Mouse (Mus musculus) heart, embryonic 13.5 days (tissue): ENCODE data around the gene Pitpnc1. TPM values are rescaled to one million over a fixed set of nuclear protein-coding genes. Genes with fewer than 3 reads are reported as not detected.

Source experiments
- ATAC-seq: fragments of 200-750 bp; cut with Nextera tagmentation; 2 replicates; pipeline ENCODE4 v1.8.0; 2017; ENCODE audit warnings: moderate TSS enrichment; ENCODE audit not compliant: insufficient number of reproducible peaks, low FRiP score, low TSS enrichment; ENCODE audit errors: extremely low read depth
- H3K27ac ChIP-seq: fragments of 300-500 bp; sonication (generic); replicated peaks from 2 replicates; pipeline ENCODE4 v1.5.1; 2015; ENCODE audit warnings: moderate library complexity, mild to moderate bottlenecking, inconsistent platforms
- H3K27me3 ChIP-seq: fragments of 300-500 bp; sonication (generic); replicated peaks from 2 replicates; pipeline ENCODE4 v1.6.1; 2015; ENCODE audit warnings: mild to moderate bottlenecking, inconsistent platforms
- H3K36me3 ChIP-seq: fragments of 300-500 bp; sonication (generic); 2 replicates; pipeline ENCODE4 v1.6.1; 2015; ENCODE audit warnings: mild to moderate bottlenecking, inconsistent platforms
- H3K4me1 ChIP-seq: fragments of 300-500 bp; sonication (generic); 2 replicates; pipeline ENCODE4 v1.6.1; 2015; ENCODE audit warnings: inconsistent platforms
- H3K4me2 ChIP-seq: fragments of 300-500 bp; sonication (generic); 2 replicates; pipeline ENCODE4 v1.6.1; 2015; ENCODE audit warnings: inconsistent platforms, mild to moderate bottlenecking, moderate library complexity
- H3K4me3 ChIP-seq: fragments of 300-500 bp; sonication (generic); 2 replicates; pipeline ENCODE4 v1.5.1; 2015; ENCODE audit warnings: moderate library complexity, mild to moderate bottlenecking, inconsistent platforms
- H3K9ac ChIP-seq: fragments of 300-500 bp; sonication (generic); 2 replicates; pipeline ENCODE4 v1.6.1; 2015; ENCODE audit warnings: inconsistent platforms, mild to moderate bottlenecking, moderate library complexity
- H3K9me3 ChIP-seq: fragments of 300-500 bp; sonication (generic); 2 replicates; pipeline ENCODE4 v1.6.1; 2016; ENCODE audit warnings: inconsistent platforms
- WGBS: fragments of 180-500 bp; shearing (Covaris S2); methylation state at CpG from one replicate; pipeline ENCODE4 v1.1.7; 2015; ENCODE audit warnings: mixed read lengths; 5-methylcytosine and 5-hydroxymethylcytosine counted together
- polyA plus RNA-seq: library from polyadenylated mRNA; unstranded; fragments of >200 nt; fragmentation: Nextera tagmentation; extraction: Ambion mirVana; gene quantifications from 2 replicates; pipeline ENCODE4 v1.2.1, GENCODE M21; 2015

The Pitpnc1 gene
- polyA plus RNA-seq, 1 experiment from 2014 or later = 9.3 TPM

DNA sequence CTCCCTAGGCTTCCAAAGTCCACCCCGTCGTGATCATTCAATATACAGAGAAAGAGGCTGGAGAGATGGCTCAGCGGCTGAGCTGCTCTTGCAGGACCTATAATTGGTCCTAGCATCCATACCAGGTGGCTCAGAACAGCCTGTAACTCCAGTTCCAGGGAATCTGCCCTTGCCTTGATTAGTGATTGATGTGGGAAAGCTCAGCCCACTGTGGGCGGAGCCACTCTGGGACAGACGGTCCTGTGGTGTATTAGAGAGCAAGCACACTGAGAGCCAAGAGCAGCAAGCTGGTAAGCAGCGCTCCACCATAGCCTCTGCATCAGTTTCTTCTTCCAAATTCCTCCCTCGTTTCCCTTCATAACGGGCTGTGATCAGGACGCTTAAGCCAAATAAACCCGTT is 150.6 kb downstream of the Pitpnc1 start:
- Histone ChIP-seq H3K36me3 (peaks cover 2% of the 10 kb centered on the region; the same call in 1 of the 2 replicates), H3K9me3 (no peaks in the 10 kb centered on the region), H3K4me2 (no peak overlapping the region), H3K27me3 (no peaks in the 10 kb centered on the region), H3K27ac (no peak overlapping the region), H3K4me1 (peaks cover 17% of the 10 kb centered on the region), H3K4me3 (no peak overlapping the region), H3K9ac (no peak overlapping the region)
- WGBS = 46% methylated on average over 10 of the region's 10 CpGs
- ATAC-seq = no peak

DNA sequence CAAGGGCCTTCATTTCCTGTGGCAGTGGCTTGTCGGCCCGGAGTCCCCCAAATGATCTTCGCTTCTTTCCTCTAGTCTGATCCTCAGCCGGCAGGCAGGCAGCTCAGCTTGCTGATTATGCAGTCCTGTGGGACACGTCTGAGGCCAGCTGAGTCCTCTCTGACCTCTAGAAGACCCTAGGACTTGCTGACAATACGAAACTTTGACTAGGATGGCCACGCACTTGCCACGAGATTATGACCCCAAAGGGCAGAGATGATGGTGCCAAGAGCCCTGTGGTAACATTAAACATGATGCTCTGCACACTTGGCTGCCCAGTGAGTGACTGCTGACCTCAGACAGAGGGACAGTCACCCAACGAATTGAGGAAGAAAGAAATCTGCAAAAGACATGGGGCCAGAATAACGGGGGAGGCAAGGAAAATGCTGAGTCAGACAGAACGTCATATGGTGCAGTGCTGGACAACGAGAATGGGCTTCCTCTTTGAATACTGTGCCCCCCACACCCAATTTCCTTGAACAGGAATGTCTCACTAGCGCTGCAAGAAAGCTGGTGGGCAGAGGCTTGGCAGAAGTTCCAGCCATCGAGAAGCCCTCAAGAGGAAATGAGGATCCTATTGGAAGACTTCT is 152.7 kb downstream of the Pitpnc1 start:
- no peak overlapping the region for H3K4me2 ChIP-seq
- peaks cover 12% of the 10 kb centered on the region for H3K4me1 ChIP-seq
- H3K4me3 ChIP-seq = no peak overlapping the region
- H3K27ac ChIP-seq = 0 out of 2 replicates have a peak overlapping the region, but pooled peaks have one; percentile 15
- no peak for ATAC-seq
- peaks cover 17% of the 10 kb centered on the region for H3K36me3 ChIP-seq
- H3K27me3 ChIP-seq = no peaks in the 10 kb centered on the region
- H3K9ac ChIP-seq = peak overlapping the region; percentile 28; the same call in 1 of the 2 replicates
- 52% methylated on average over 14 of the region's 14 CpGs for WGBS
- no peaks in the 10 kb centered on the region for H3K9me3 ChIP-seq

DNA sequence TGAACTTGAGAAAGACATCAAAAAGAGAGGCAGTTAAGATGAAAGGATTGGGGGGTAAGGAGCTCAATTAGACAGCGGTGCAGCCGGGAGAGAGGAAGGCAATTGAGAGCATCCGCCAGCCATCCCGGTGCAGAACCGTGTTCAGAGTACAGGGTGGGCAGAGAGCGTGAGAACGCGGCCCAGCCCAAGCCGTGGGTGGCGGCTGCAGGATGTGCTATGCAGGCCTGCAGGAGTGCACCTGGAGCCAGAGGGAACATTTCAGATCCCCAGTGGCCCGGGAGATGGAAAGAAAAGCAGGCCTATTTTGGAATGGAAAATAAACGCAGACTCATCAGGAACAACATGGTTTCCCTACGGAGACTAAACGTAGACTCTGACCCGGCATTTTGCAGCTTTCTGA is 155.0 kb downstream of the Pitpnc1 start:
- Histone ChIP-seq H3K4me1 (peaks cover 12% of the 10 kb centered on the region), H3K4me2 (no peak overlapping the region), H3K27me3 (no peaks in the 10 kb centered on the region), H3K9me3 (no peaks in the 10 kb centered on the region), H3K9ac (no peak overlapping the region), H3K4me3 (no peak overlapping the region), H3K27ac (no peak overlapping the region), H3K36me3 (peaks cover 17% of the 10 kb centered on the region)
- ATAC-seq = no peak
- WGBS = 77% methylated on average over 15 of the region's 15 CpGs

DNA sequence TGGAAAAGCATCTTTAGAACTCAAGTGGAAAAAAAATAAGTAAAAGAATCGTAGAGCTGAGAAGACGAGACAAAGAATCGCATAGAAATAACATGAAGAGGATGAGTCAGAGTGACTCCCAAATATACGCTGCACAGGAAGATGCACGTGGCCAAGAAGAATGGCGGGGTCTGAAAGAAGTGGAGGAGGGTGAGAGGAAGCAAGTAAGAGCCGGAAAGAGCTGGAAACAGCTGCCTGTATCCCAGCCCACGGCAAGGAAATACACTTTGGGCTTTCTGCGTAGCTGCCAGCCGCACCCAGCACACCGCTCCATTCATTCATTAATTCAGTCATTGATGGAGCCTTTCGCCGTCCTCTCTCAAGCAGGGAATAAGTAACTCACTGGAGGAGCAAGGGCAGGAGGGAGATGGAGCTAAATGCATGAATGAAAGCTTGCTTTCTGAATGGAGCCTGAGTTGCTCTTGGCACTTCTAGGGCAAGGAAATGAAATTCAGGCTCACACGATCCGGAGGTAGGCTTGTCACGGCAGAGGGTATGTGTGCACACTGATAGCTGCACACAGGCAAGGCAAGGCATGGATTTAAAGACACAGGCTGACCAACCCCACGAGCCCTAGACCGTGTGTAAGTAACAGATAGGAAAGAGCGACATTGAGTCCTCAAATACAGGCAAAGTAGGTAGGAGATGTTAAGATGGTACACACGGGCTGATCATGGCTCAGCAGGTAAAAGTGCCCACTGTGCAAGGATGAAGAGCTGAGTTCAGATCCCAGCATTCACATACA is 160.0 kb downstream of the Pitpnc1 start:
- no peaks in the 10 kb centered on the region for H3K27me3 ChIP-seq
- no peak for ATAC-seq
- H3K4me1 ChIP-seq = peaks cover 10% of the 10 kb centered on the region
- H3K27ac ChIP-seq = no peak overlapping the region
- H3K4me2 ChIP-seq = no peak overlapping the region
- H3K9me3 ChIP-seq = no peaks in the 10 kb centered on the region
- WGBS = 65% methylated on average over 20 of the region's 20 CpGs
- H3K9ac ChIP-seq = no peak overlapping the region
- H3K4me3 ChIP-seq = no peak overlapping the region
- H3K36me3 ChIP-seq = peaks cover 15% of the 10 kb centered on the region

DNA sequence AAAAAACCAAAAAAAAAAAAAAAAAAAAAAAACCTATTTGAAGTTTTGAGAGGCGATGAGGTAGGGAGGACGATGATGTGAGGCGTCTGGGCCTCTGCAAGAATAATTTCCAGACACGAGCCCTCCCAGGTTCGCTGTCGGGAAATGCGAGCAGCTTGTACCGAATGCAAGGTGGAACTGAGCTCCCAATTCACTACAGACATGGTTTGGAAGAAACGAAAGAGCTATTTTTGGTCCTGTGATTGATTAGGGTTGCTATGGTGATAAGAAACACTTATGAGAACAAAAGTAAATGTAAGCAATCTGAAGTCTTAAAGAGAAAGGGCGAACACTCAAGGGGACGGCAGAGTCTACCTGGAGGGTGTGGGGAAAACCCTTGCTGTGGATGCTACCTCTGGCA is 164.3 kb downstream of the Pitpnc1 start:
- H3K36me3 ChIP-seq = 0 out of 2 replicates have a peak, but pooled peaks cover 5% of the 10 kb centered on the region
- 49% methylated on average over 11 of the region's 11 CpGs for WGBS

DNA sequence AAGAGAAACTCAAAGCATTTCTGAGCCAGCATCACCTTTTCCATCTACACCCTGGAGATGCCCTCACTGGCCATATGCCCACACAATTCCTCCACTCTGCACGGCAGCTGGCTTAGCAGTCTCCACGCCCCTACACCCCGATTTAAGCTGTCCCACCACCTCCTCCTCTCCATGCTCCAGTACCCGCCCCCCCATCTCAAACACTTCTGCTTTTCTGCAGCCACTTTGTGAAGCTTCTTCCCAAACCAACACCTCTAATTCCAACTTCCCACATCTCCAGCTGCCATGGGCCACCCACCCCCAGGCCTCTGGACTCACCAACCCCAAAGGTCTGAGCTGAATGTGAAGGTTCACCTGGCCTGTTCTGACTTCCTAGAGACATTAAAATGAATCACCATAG is 168.4 kb downstream of the Pitpnc1 start:
- Histone ChIP-seq H3K27ac (no peak overlapping the region), H3K27me3 (no peaks in the 10 kb centered on the region), H3K36me3 (peaks cover 12% of the 10 kb centered on the region), H3K9ac (no peak overlapping the region), H3K4me3 (no peak overlapping the region), H3K9me3 (peaks cover 8% of the 10 kb centered on the region), H3K4me2 (no peak overlapping the region), H3K4me1 (peaks cover 8% of the 10 kb centered on the region)
- no peak for ATAC-seq
- WGBS = 86% methylated on average over 4 of the region's 4 CpGs

More for the DNA sequence above, 164.3 kb downstream of the Pitpnc1 start:
- no peaks in the 10 kb centered on the region for H3K9me3 ChIP-seq
- no peak overlapping the region for H3K27ac ChIP-seq
- H3K27me3 ChIP-seq = no peaks in the 10 kb centered on the region
- ATAC-seq = no peak
- H3K4me1 ChIP-seq = peaks cover 8% of the 10 kb centered on the region
- H3K9ac ChIP-seq = no peak overlapping the region
- H3K4me3 ChIP-seq = no peak overlapping the region
- no peak overlapping the region for H3K4me2 ChIP-seq

DNA sequence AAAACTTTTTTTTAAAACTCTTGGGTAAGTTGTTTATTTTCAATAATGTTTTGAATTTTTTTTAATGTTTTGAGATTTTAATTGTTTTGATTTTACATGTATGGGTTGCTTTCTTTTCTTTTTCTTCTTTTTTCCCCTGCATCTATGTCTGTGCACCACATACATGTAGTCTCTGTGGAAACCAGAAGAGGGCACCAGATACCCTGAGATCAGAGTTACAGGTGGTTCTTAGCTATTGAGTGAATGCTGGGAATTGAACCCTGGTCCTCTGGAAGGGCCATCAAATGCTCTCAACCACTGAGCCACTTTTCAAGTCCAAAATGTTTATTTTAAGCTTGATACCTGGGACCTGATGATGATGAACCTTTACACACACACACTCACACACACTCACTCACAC is 170.3 kb downstream of the Pitpnc1 start:
- Histone ChIP-seq H3K4me2 (no peak overlapping the region), H3K27ac (no peak overlapping the region), H3K36me3 (peaks cover 12% of the 10 kb centered on the region), H3K9ac (no peak overlapping the region), H3K27me3 (no peaks in the 10 kb centered on the region), H3K4me1 (no peaks in the 10 kb centered on the region), H3K4me3 (no peak overlapping the region), H3K9me3 (peaks cover 8% of the 10 kb centered on the region)
- no peak for ATAC-seq

DNA sequence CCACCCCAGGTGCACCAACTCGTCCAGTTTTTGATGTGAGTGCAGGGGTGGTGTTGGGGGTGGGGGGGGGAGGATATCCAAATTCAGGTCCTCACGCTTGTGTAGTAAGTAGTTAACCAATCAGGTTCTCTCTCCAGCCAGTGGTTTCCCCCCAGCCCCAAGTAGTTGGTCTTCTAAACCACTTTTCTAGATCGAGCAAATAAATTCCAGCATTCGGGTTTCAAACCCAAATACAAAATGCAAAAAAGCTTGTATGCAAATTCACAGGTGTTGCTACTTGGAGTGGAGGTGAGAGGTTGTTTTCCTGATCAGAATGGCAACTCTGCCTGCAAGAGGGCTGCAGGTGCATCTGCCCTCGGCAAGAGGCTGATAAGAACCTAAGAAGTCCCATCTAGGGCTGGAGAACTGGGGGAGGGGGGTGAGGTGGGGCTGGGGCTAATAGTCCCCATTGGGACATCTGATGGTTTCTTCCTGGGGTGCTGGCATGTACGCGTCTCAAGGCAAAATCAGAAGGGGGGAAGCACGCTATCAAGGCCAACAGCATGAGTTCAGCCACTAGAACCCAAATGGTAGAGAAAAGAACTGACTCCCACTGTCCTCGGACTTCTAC is 170.9 kb downstream of the Pitpnc1 start:
- H3K36me3 ChIP-seq = peaks cover 12% of the 10 kb centered on the region
- peaks cover 8% of the 10 kb centered on the region for H3K9me3 ChIP-seq
- no peak overlapping the region for H3K4me3 ChIP-seq
- H3K4me2 ChIP-seq = no peak overlapping the region
- H3K27me3 ChIP-seq = no peaks in the 10 kb centered on the region
- ATAC-seq = no peak
- H3K4me1 ChIP-seq = no peaks in the 10 kb centered on the region
- H3K27ac ChIP-seq = no peak overlapping the region
- WGBS = 78% methylated on average over 9 of the region's 9 CpGs
- H3K9ac ChIP-seq = no peak overlapping the region

DNA sequence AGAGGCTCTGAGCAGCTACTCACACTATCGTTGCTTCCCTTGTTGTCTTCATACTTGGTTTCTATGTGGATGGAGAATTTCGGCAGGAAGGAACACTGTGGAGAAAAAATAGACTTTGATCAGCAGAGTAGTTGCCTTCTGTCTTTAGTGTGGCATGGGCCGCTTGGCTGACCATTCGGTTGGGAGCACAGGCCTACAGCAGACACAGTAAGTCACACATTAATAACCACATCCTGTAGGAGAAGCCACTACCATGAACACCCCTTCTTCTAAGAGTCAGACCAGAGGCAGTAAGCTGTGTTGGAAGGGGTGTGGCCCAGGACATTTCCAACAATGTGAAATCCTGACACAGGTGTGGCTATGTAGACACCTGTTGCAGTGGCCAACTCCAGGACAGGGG is 174.3 kb downstream of the Pitpnc1 start:
- WGBS = 80% methylated on average over 4 of the region's 4 CpGs
- peaks cover 8% of the 10 kb centered on the region for H3K36me3 ChIP-seq

DNA sequence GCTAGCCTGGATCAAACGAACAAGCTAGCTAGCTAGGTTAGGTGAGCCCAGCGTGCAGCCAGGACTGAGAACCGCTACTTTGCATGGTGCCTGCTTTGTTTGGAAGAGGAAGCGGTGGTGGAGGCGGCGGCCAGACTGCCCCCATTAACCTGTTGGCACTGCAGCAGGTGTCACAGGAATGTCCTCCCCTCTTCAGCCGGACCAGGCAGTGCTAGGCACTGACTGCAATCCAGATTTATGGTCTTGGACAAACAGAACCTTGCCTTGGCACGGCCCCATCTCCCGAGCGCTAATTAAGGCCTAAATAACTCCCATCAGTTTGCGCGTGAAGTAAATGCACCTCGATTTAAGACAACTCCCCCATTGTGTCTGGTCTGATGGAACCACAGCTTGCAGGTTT is 178.5 kb downstream of the Pitpnc1 start:
- no peak overlapping the region for H3K4me3 ChIP-seq
- peaks cover 4% of the 10 kb centered on the region; the same call in 1 of the 2 replicates for H3K4me1 ChIP-seq
- no peak for ATAC-seq
- no peak overlapping the region for H3K27ac ChIP-seq
- no peaks in the 10 kb centered on the region for H3K9me3 ChIP-seq
- peaks cover 17% of the 10 kb centered on the region for H3K36me3 ChIP-seq
- WGBS = 81% methylated on average over 13 of the region's 13 CpGs
- no peak overlapping the region for H3K9ac ChIP-seq
- no peak overlapping the region for H3K4me2 ChIP-seq
- H3K27me3 ChIP-seq = no peaks in the 10 kb centered on the region

More for the DNA sequence above, 174.3 kb downstream of the Pitpnc1 start:
- no peak overlapping the region for H3K4me2 ChIP-seq
- no peak overlapping the region for H3K27ac ChIP-seq
- no peak for ATAC-seq
- H3K27me3 ChIP-seq = no peaks in the 10 kb centered on the region
- H3K4me3 ChIP-seq = no peak overlapping the region
- H3K4me1 ChIP-seq = no peaks in the 10 kb centered on the region
- no peak overlapping the region for H3K9ac ChIP-seq
- H3K9me3 ChIP-seq = peaks cover 8% of the 10 kb centered on the region

DNA sequence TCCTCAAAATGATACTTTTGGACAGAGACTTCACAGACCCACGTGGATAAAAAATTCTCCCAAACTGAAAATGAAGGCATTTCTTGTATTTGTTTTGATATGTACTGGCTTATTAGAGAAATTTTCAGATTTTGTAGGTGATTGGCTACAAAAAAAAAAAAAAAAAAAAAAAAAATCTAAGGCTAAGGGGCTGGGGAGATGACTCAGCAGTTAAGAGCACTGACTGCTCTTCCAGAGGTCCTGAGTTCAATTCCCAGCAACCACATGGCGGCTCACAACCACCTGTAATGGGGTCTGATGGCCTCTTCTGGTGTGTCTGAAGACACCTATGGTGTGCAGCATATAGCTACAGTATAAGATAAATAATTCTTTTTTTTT is 182.3 kb downstream of the Pitpnc1 start:
- Histone ChIP-seq H3K9ac (no peak overlapping the region), H3K4me3 (no peak overlapping the region), H3K36me3 (peaks cover 17% of the 10 kb centered on the region), H3K9me3 (no peaks in the 10 kb centered on the region), H3K27ac (no peak overlapping the region), H3K4me1 (peaks cover 6% of the 10 kb centered on the region; the same call in 1 of the 2 replicates), H3K27me3 (no peaks in the 10 kb centered on the region), H3K4me2 (no peak overlapping the region)
- 87% methylated on average over 2 of the region's 2 CpGs for WGBS
- ATAC-seq = no peak
